14 mouse cellular contexts compared by ENCODE assay signal in the genomic region with DNA sequence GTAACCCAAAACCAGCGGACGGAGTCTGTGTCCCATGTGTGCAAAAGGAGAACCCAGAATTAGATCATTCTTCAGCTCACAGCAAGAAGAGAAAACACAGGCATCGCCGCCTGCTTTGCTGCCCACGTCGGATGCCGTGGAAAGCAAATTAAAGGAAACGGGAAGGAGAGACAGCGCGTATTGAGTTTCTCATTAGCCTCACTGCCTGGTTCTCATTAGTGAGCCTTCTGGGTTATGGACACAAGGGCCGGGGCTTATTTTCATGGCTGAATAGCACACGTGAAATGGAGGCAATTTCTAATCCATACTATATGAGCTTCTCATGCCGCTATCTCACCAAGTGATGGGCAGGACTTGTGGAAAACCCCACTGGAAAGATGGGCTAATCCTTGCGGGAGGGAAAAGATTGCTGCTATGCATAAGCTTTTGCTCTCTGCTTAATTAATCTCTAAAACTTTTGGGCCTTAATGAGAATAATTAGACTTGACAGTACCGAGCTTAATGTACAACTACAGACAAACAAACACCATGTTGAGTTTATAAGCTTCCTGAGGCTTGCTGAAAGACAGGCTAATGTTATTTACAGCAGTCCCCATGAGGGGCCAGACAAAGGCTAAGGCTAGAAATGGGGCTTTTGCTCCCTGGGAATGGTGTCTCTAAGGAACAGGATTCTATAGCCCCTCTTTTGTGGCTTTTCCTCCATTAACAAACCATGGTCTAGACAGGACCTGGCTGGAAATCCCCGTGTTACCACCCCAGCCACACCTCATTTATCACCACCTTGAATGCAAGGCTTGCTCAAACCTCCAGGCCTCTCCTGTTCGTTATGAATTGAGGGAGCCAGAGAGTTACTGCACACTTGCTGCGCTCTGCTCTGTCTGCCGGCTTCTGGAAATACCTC.
DNase-seq lines count a peak whose midpoint lies in the region; ATAC-seq and TF ChIP-seq lines count a peak whose summit lies in the region.
"Had no signal": no experiment of that assay in that cellular context is flagged by ENCODE, and none has a peak within 500 bp of the region (broad histone marks: within the 10 kb centered on the region; RNA-seq: fewer than 3 reads in every experiment).

No protein-coding gene starts in this region.

- H3K27me3 ChIP-seq in forebrain, embryonic 12.5 days: peaks cover 23% of the 10 kb centered on the region; the same call in 1 of the 2 replicates
- H3K27me3 ChIP-seq in forebrain, embryonic 16.5 days (replicated peaks; ENCODE audit: control insufficient read depth, insufficient read depth, low read length): no peaks in the 10 kb centered on the region; the same call in 1 of the 2 replicates
- no peaks in the 10 kb centered on the region for H3K27me3 ChIP-seq in embryonic facial prominence, embryonic 12.5 days
- H3K27me3 ChIP-seq in hindbrain, postnatal 0 days (ENCODE audit: insufficient read depth, low read length): no peaks in the 10 kb centered on the region
- H3K27me3 ChIP-seq in neural tube, embryonic 14.5 days (ENCODE audit: control insufficient read depth, insufficient read depth, low read length): no peaks in the 10 kb centered on the region
- no peaks in the 10 kb centered on the region for H3K27me3 ChIP-seq in liver, postnatal 0 days (ENCODE audit: insufficient read depth, low read length)
- no peaks in the 10 kb centered on the region for H3K27me3 ChIP-seq in heart, embryonic 11.5 days (ENCODE audit: control insufficient read depth, insufficient read depth, low read length)
- 0 out of 2 replicates have a peak, but pooled peaks cover 2% of the 10 kb centered on the region for H3K27me3 ChIP-seq in kidney, embryonic 15.5 days
- H3K27me3 ChIP-seq: heart, embryonic 12.5 days; lung, embryonic 15.5 days had no signal

- no peak overlapping the region for H3K4me3 ChIP-seq in forebrain, embryonic 12.5 days (replicated peaks)
- no peak overlapping the region for H3K4me3 ChIP-seq in forebrain, embryonic 16.5 days (replicated peaks; ENCODE audit: low read length)
- no peak overlapping the region for H3K4me3 ChIP-seq in embryonic facial prominence, embryonic 12.5 days
- no peak overlapping the region for H3K4me3 ChIP-seq in hindbrain, postnatal 0 days (ENCODE audit: low read length)
- H3K4me3 ChIP-seq in neural tube, embryonic 14.5 days (ENCODE audit: low read depth, low read length): no peak overlapping the region
- no peak overlapping the region for H3K4me3 ChIP-seq in liver, postnatal 0 days (ENCODE audit: low read depth, low read length)
- H3K4me3 ChIP-seq in heart, embryonic 11.5 days (ENCODE audit: low read depth, low read length): no peak overlapping the region
- H3K4me3 ChIP-seq in kidney, embryonic 15.5 days (replicated peaks): no peak overlapping the region
- H3K4me3 ChIP-seq: heart, embryonic 12.5 days; lung, embryonic 15.5 days; midbrain, embryonic 12.5 days had no signal

- no peak for TF ChIP-seq CTCF in hindbrain, postnatal 0 days (IDR thresholded peaks at IDR 0.05; ENCODE audit: low read depth)
- TF ChIP-seq CTCF in liver, postnatal 0 days (IDR thresholded peaks at IDR 0.05; ENCODE audit: low read depth): no peak

- peaks cover 20% of the 10 kb centered on the region for H3K4me1 ChIP-seq in forebrain, embryonic 12.5 days
- H3K4me1 ChIP-seq in forebrain, embryonic 16.5 days (replicated peaks; ENCODE audit: control insufficient read depth, insufficient read depth, low read length): peaks cover 8% of the 10 kb centered on the region
- peaks cover 22% of the 10 kb centered on the region; the same call in 1 of the 2 replicates for H3K4me1 ChIP-seq in embryonic facial prominence, embryonic 12.5 days
- 0 out of 2 replicates have a peak, but pooled peaks cover 4% of the 10 kb centered on the region for H3K4me1 ChIP-seq in hindbrain, postnatal 0 days (ENCODE audit: insufficient read depth, low read length)
- H3K4me1 ChIP-seq in neural tube, embryonic 14.5 days (ENCODE audit: control insufficient read depth, insufficient read depth, low read length): peaks cover 17% of the 10 kb centered on the region; the same call in 1 of the 2 replicates
- no peaks in the 10 kb centered on the region for H3K4me1 ChIP-seq in liver, postnatal 0 days (ENCODE audit: insufficient read depth)
- no peaks in the 10 kb centered on the region for H3K4me1 ChIP-seq in heart, embryonic 11.5 days (ENCODE audit: control insufficient read depth, insufficient read depth, low read length)
- peaks cover 17% of the 10 kb centered on the region for H3K4me1 ChIP-seq in kidney, embryonic 15.5 days
- H3K4me1 ChIP-seq: lung, embryonic 15.5 days had no signal

- ATAC-seq in forebrain, embryonic 12.5 days (ENCODE audit: low FRiP score): peak; percentile 81
- no peak for ATAC-seq in forebrain, embryonic 16.5 days
- ATAC-seq in embryonic facial prominence, embryonic 12.5 days (ENCODE audit: insufficient number of reproducible peaks, insufficient read depth, low FRiP score, low TSS enrichment): peak; percentile 60; the same call in 1 of the 2 replicates
- ATAC-seq in hindbrain, postnatal 0 days: no peak
- ATAC-seq in neural tube, embryonic 14.5 days (ENCODE audit: low read depth): peak; percentile 60; the same call in 1 of the 2 replicates
- ATAC-seq in liver, postnatal 0 days: no peak
- no peak for ATAC-seq in heart, embryonic 11.5 days (replicated peaks; ENCODE audit: insufficient number of reproducible peaks, low FRiP score, low TSS enrichment)
- ATAC-seq in kidney, embryonic 15.5 days (replicated peaks; ENCODE audit: low FRiP score): no peak

- 34% methylated on average over 19 of the region's 19 CpGs for WGBS in forebrain, embryonic 12.5 days
- WGBS in forebrain, embryonic 16.5 days: 19% methylated on average over 19 of the region's 19 CpGs
- WGBS in embryonic facial prominence, embryonic 12.5 days: 30% methylated on average over 19 of the region's 19 CpGs
- WGBS in hindbrain, postnatal 0 days: 63% methylated on average over 19 of the region's 19 CpGs
- WGBS in neural tube, embryonic 14.5 days: 34% methylated on average over 19 of the region's 19 CpGs
- 83% methylated on average over 19 of the region's 19 CpGs for WGBS in liver, postnatal 0 days (ENCODE audit: insufficient replicate concordance)
- WGBS in heart, embryonic 11.5 days (ENCODE audit: insufficient replicate concordance): 80% methylated on average over 19 of the region's 19 CpGs
- WGBS in kidney, embryonic 15.5 days: 73% methylated on average over 19 of the region's 19 CpGs

- DNase-seq in hindbrain, postnatal 0 days (ENCODE audit: low spot score): peak; percentile 23
- no peak for DNase-seq in liver, postnatal 0 days
- DNase-seq: adrenal gland, postnatal 36 days; cerebellum, adult 11-12 months; kidney, postnatal 36 days had no signal

- no peak overlapping the region for H3K9ac ChIP-seq in forebrain, embryonic 12.5 days
- no peak overlapping the region for H3K9ac ChIP-seq in forebrain, embryonic 16.5 days (replicated peaks; ENCODE audit: low read depth, low read length)
- no peak overlapping the region for H3K9ac ChIP-seq in embryonic facial prominence, embryonic 12.5 days
- H3K9ac ChIP-seq in hindbrain, postnatal 0 days (replicated peaks; ENCODE audit: low read length): no peak overlapping the region
- H3K9ac ChIP-seq in neural tube, embryonic 14.5 days (replicated peaks; ENCODE audit: low read depth, low read length): no peak overlapping the region
- no peak overlapping the region for H3K9ac ChIP-seq in liver, postnatal 0 days (replicated peaks)
- H3K9ac ChIP-seq in heart, embryonic 11.5 days (ENCODE audit: low read depth, low read length): no peak overlapping the region
- H3K9ac ChIP-seq in kidney, embryonic 15.5 days: no peak overlapping the region
- H3K9ac ChIP-seq: heart, embryonic 12.5 days; lung, embryonic 15.5 days; midbrain, embryonic 12.5 days had no signal

- no peak overlapping the region for H3K4me2 ChIP-seq in forebrain, embryonic 12.5 days
- no peak overlapping the region for H3K4me2 ChIP-seq in forebrain, embryonic 16.5 days (ENCODE audit: low read length)
- no peak overlapping the region for H3K4me2 ChIP-seq in embryonic facial prominence, embryonic 12.5 days (replicated peaks)
- no peak overlapping the region for H3K4me2 ChIP-seq in hindbrain, postnatal 0 days (ENCODE audit: low read depth, low read length)
- H3K4me2 ChIP-seq in neural tube, embryonic 14.5 days (ENCODE audit: low read depth, low read length): no peak overlapping the region
- no peak overlapping the region for H3K4me2 ChIP-seq in liver, postnatal 0 days (ENCODE audit: low read depth, low read length)
- H3K4me2 ChIP-seq in heart, embryonic 11.5 days: no peak overlapping the region
- H3K4me2 ChIP-seq in kidney, embryonic 15.5 days: no peak overlapping the region
- H3K4me2 ChIP-seq: heart, embryonic 12.5 days; lung, embryonic 15.5 days; midbrain, embryonic 12.5 days had no signal

- peak overlapping the region; percentile 68 for H3K27ac ChIP-seq in forebrain, embryonic 12.5 days
- no peak overlapping the region for H3K27ac ChIP-seq in forebrain, embryonic 16.5 days (ENCODE audit: low read length)
- H3K27ac ChIP-seq in embryonic facial prominence, embryonic 12.5 days: peak overlapping the region; percentile 18
- no peak overlapping the region for H3K27ac ChIP-seq in hindbrain, postnatal 0 days
- no peak overlapping the region for H3K27ac ChIP-seq in neural tube, embryonic 14.5 days (ENCODE audit: low read depth, low read length)
- no peak overlapping the region for H3K27ac ChIP-seq in liver, postnatal 0 days (ENCODE audit: low read depth)
- no peak overlapping the region for H3K27ac ChIP-seq in heart, embryonic 11.5 days (ENCODE audit: low read depth, low read length)
- no peak overlapping the region for H3K27ac ChIP-seq in kidney, embryonic 15.5 days
- H3K27ac ChIP-seq: lung, embryonic 15.5 days; midbrain, embryonic 12.5 days had no signal

- no peaks in the 10 kb centered on the region for H3K36me3 ChIP-seq in forebrain, embryonic 12.5 days (replicated peaks)
- no peaks in the 10 kb centered on the region for H3K36me3 ChIP-seq in forebrain, embryonic 16.5 days (ENCODE audit: control insufficient read depth, insufficient read depth)
- H3K36me3 ChIP-seq in embryonic facial prominence, embryonic 12.5 days: no peaks in the 10 kb centered on the region
- H3K36me3 ChIP-seq in hindbrain, postnatal 0 days (ENCODE audit: insufficient read depth, low read length): no peaks in the 10 kb centered on the region
- H3K36me3 ChIP-seq in neural tube, embryonic 14.5 days (ENCODE audit: control insufficient read depth, insufficient read depth, low read length): no peaks in the 10 kb centered on the region
- no peaks in the 10 kb centered on the region for H3K36me3 ChIP-seq in liver, postnatal 0 days (replicated peaks; ENCODE audit: insufficient read depth, low read length)
- no peaks in the 10 kb centered on the region for H3K36me3 ChIP-seq in heart, embryonic 11.5 days (ENCODE audit: control insufficient read depth, insufficient read depth, low read length)
- no peaks in the 10 kb centered on the region for H3K36me3 ChIP-seq in kidney, embryonic 15.5 days
- H3K36me3 ChIP-seq: heart, embryonic 12.5 days; lung, embryonic 15.5 days; midbrain, embryonic 12.5 days had no signal

- no peaks in the 10 kb centered on the region for H3K9me3 ChIP-seq in forebrain, embryonic 12.5 days
- no peaks in the 10 kb centered on the region for H3K9me3 ChIP-seq in forebrain, embryonic 16.5 days (ENCODE audit: control insufficient read depth, low read length)
- no peaks in the 10 kb centered on the region; the same call in 1 of the 2 replicates for H3K9me3 ChIP-seq in embryonic facial prominence, embryonic 12.5 days
- H3K9me3 ChIP-seq in hindbrain, postnatal 0 days (ENCODE audit: low read length): no peaks in the 10 kb centered on the region
- H3K9me3 ChIP-seq in neural tube, embryonic 14.5 days (ENCODE audit: control insufficient read depth, low read length): no peaks in the 10 kb centered on the region
- no peaks in the 10 kb centered on the region for H3K9me3 ChIP-seq in liver, postnatal 0 days (ENCODE audit: low read length)
- 0 out of 2 replicates have a peak, but pooled peaks cover 2% of the 10 kb centered on the region for H3K9me3 ChIP-seq in heart, embryonic 11.5 days (replicated peaks; ENCODE audit: control insufficient read depth, low read length)
- no peaks in the 10 kb centered on the region for H3K9me3 ChIP-seq in kidney, embryonic 15.5 days (replicated peaks)
- H3K9me3 ChIP-seq: lung, embryonic 15.5 days; midbrain, embryonic 12.5 days had no signal

- no peak for TF ChIP-seq EP300 in liver, postnatal 0 days (IDR thresholded peaks at IDR 0.05; ENCODE audit: low read depth)

Comparison
In these comparisons a context has a peak if more than half of its experiments do, and no peak if none do; other contexts are left out.
1. ATAC-seq: peak in forebrain, embryonic 12.5 days (single experiment), embryonic facial prominence, embryonic 12.5 days (single experiment) and neural tube, embryonic 14.5 days (single experiment); none in forebrain, embryonic 16.5 days (single experiment), hindbrain, postnatal 0 days (single experiment), liver, postnatal 0 days (single experiment), heart, embryonic 11.5 days (single experiment) and kidney, embryonic 15.5 days (single experiment).
2. H3K27ac ChIP-seq: peak in forebrain, embryonic 12.5 days (single experiment) and embryonic facial prominence, embryonic 12.5 days (single experiment); none in forebrain, embryonic 16.5 days (single experiment), hindbrain, postnatal 0 days (single experiment), neural tube, embryonic 14.5 days (single experiment), liver, postnatal 0 days (single experiment), heart, embryonic 11.5 days (single experiment) and kidney, embryonic 15.5 days (single experiment).